Mouse (Mus musculus): Measurements from ENCODE around the gene Slc30a3. TPM values are rescaled to one million over a fixed set of nuclear protein-coding genes. Genes with fewer than 3 reads are reported as not detected.

Slc30a3 gene
- not detected for polyA plus RNA-seq (2014; fragmentation: Illumina TruSeq; extraction: RNeasy Lipid Tissue Mini Kit (QIAGEN cat#74804); ENCODE audit: low read depth, low replicate concordance)

DNA sequence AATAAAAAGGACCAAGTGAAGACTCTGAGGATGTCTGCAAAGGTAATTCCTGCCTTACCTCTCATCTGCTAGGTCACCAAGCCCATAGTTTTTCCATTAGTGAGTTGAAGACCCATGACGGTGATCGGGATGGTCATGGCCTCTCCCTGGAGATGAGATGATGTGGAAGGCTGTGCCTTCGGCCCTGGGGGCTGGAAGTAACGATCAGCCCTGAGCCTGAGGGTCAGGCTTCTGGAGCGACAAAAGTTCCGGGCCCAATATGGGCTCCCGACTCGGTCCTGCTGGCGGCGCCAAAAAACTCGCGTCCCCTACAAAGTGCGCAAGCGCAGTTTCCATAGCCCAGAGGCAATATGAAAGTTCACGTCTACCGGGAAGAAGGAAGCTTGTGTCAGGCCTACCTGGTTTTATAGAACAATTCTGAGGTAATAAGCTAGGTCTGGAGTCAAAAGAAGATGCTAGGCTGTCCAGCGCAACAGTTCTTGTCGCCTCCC, at the start of gene Slc30a3:
Slc30a3 (minus strand) TSS at position 238 of the 491 bp plus-strand sequence.

DNA sequence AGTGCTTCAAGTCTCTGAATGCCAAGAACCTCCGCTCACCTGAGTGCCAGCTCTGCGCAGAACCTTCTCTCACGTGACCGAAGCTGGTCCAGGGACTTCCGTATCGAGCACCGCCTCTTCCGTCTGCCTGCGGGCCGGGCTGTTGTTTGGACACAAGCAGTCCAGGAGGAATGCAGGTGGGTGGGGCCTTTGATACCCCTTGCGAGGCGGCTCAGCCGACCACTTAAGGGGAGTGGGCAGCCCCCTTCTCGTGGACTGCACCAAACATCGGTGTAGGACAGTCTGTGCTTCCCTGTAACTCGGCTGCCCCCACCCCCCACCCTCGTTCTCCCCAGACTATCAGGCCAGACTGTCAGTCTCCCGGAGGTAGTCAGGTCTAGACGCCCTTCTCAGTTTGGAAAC, 46.1 kb upstream of the Slc30a3 start, which contains the start of gene Mpv17:
Mpv17 (minus strand) TSS at position 100 of the 402 bp plus-strand sequence.

DNA sequence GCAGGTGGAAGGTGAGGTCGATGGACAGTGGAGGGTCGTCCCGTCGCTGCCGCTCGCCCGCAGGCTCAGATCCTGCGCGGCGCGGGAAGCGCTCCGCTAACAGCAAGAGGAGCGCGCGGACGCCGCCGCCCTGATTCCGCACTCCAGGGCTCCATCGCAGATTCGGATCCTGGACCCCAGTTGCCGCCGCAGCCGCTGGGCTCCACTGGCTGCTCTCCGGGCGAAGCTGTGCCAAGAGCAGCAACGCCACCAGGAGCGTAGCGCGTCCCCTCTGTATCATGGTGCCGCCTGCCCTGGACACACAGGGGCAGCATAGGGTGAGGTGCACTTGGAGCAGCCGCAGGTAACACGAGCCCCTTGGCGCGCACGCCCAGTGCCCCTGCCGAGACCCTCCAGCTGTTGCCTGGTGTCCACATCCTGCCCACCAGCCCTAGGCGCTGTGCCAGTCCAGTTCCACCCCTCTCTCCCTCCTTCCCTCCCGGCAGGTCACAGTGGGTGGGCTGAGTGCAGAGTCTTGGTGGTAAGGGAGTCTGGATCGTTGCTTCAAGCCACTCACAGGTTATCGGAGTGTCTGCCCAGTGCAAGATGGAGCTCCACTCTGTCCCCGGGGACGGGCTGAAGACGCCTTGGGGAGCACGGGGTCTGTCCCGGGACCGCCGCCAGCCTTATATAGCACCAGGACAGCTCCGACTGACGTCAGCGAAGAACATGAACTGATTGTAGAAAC, 30.4 kb upstream of the Slc30a3 start, which contains the start of gene Ucn:
Ucn (minus strand) TSS at position 589 of the 727 bp plus-strand sequence.

GRCm38 (mm10) chr5:31116354-31116753, 8.3 kb upstream of the Slc30a3 start, which contains the start of gene Trim54:
Gene Trim54 (plus strand): TSS chr5:31116712.

DNA sequence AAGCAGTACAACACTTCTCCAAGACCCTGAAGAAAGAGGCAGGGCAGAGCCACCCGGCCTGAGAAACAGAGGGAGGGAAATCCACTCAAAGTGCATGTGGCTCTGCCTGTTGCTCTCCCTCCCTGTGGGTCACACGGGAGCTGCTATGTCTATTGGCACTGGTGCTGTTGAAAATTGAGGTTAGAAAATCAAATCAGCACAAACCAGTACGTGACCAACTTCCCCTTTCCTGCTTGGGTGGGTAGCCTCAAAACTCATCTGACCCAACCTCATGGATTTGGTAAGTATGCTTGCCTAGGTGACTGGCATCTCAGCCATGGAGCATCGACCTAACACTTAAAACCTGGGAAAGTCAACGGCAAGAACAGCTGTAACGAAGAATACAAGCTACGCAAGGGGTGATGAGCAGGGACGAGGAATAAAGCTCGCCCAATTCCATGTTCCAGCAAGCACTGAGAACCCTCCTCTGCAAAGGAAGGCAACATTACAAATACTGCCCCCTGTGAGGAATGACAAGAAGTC, 2.2 kb downstream of the Slc30a3 start, which contains the start of gene Dnajc5g:
Dnajc5g (plus strand) TSS at position 472 of the 522 bp plus-strand sequence.

DNA sequence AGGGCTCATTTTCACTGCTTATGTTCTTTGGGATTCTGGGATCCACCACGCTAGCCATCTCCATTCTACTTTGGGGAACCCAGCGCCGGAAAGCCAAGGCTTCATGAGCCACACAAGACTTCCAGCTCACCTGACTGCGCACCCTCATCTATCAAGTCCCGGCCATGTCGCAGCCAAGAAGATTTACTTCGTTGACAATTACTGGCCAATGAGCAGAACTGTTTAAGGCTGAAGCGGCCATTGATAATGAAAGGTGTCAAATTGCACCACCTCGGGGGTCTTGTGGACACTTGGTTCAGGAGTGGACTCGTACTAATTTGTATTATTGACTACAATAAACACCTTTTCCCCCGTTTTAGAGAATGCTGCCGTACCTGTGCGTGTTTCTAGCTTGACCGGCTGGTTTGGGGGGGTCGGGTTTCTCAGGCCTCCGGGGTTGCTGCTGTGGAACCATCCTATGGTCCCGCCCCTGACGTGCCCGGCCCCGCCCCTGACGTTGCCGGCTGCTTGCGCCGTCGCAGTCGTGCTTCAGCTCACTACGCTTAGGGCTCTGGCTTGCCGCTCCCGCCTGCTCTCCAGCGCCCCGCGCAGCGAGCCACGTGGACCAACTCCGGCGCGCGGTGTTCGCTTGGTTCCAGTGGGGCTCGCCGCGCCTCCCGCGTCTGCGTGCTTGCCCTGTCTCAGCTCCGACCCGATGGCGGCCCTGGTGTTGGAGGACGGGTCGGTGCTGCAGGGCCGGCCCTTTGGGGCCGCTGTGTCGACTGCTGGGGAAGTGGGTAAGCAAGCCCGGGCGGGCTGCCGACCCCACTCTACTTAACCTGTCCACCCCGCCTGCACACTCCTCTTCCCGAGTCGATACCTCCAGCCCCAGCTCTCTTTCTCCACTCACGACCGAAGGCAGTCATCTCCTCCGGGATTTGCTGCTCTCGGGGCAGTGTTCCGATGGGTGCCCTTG, 53.5 kb downstream of the Slc30a3 start, which contains the start of gene Cad:
Cad (plus strand) TSS at position 520 of the 955 bp plus-strand sequence.

DNA sequence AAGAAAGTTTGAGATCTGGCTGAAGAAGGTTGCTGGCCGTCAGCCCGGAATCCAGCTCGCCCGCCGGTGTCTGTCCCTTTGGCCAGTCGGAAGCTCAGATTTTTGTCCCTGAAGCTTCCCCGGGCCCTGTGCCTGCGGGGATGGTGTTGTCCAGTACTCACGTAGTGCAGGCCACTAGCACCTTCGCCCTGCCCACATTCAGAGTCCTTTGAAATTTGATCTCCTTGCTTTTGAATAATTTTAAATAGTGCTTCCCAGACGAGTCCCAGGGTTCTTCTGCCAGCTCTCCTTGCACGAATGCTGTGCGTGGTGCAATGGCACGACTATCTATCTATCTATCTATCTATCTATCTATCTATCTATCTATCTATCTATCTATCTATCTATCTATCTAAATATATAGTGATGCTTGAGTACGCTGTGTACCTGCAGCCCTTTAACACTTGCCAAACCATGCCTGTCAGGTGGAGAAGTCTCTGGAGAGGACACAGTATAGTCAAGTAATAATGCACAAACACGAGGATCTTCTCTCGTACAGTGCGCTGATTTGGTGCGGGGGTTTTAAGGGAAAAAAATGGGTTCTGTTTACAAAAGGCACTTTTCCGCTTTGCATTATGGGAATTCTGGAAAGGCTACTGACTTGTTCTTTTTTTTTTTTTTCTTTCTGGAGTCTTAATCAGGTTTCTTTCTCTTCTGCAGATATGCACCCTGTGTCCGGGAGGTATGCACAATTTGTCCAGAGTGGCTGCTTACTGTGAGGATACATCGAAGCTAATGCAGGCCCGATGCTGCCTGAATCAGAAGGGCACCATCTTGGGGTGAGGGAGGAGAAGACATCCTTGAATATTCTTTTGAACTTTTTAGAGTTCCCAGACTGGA, 59.0 kb downstream of the Slc30a3 start, which contains the start of gene Slc5a6:
Slc5a6 (minus strand) TSS at position 162 of the 879 bp plus-strand sequence.

DNA sequence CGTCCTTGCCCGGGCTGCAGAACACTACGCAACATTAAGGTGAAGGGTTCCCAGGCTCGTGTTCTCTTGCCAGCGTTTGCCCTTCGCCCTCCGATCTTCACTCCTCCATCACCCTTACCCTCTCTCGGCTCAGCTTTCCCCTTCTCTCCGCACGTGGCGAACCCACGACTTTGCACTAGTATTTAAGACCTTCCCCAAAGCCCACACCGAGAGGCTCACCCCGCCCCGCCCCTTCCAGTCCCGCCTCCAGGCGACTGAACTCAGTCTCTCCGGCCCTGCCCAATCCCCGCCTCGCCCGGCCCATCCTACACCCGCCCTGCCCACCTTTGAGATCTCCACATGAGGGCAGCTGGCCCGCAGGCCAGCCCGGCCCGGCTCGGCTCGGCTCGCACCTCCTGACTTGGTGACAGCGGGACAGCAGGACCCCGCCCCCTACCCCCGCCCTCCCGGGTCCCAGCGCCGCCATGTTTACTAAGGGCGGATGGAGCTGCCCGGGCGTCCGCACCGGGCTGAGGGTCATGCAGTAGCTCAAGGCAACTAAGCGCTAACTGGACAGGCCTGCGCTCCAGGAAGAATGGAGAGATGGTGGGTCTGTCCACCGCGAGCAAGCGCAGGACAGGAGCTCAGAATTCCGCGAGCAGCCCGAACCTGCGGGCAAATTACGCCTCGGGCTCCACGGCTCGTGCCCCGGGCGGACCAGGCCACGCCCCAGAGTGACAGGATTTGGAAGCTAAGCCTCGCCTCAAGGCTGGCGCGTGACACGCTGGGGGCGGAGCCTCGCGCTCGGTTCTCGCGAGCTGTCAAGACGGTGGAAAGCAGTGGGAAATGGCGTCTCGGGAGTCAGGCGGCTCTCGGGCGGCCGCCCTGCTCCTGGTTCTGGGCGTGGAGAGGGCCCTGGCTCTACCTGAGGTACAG, 59.9 kb downstream of the Slc30a3 start, which contains the start of gene Atraid:
Atraid (plus strand) TSS at position 465 of the 915 bp plus-strand sequence.

Other genes starting within 250 kb of the Slc30a3 start
- 11.5 TPM for gene Tmem214, start 240.2 kb downstream of the Slc30a3 start, polyA plus RNA-seq (2014; fragmentation: Illumina TruSeq; extraction: RNeasy Lipid Tissue Mini Kit (QIAGEN cat#74804); ENCODE audit: low read depth, low replicate concordance)
- 3.8 TPM for gene Agbl5, start 219.5 kb downstream of the Slc30a3 start, polyA plus RNA-seq (2014; fragmentation: Illumina TruSeq; extraction: RNeasy Lipid Tissue Mini Kit (QIAGEN cat#74804); ENCODE audit: low read depth, low replicate concordance)
- 224 TPM for gene Ost4, start 200.4 kb downstream of the Slc30a3 start, polyA plus RNA-seq (2014; fragmentation: Illumina TruSeq; extraction: RNeasy Lipid Tissue Mini Kit (QIAGEN cat#74804); ENCODE audit: low read depth, low replicate concordance)
- gene Emilin1, start 194.8 kb downstream of the Slc30a3 start, polyA plus RNA-seq (2014; fragmentation: Illumina TruSeq; extraction: RNeasy Lipid Tissue Mini Kit (QIAGEN cat#74804); ENCODE audit: low read depth, low replicate concordance), result not detected
- 3.4 TPM for gene Khk, start 186.8 kb downstream of the Slc30a3 start, polyA plus RNA-seq (2014; fragmentation: Illumina TruSeq; extraction: RNeasy Lipid Tissue Mini Kit (QIAGEN cat#74804); ENCODE audit: low read depth, low replicate concordance)
- gene Cgref1, start 162.6 kb downstream of the Slc30a3 start, polyA plus RNA-seq (2014; fragmentation: Illumina TruSeq; extraction: RNeasy Lipid Tissue Mini Kit (QIAGEN cat#74804); ENCODE audit: low read depth, low replicate concordance), result 20.9 TPM
- gene Preb, start 147.9 kb downstream of the Slc30a3 start, polyA plus RNA-seq (2014; fragmentation: Illumina TruSeq; extraction: RNeasy Lipid Tissue Mini Kit (QIAGEN cat#74804); ENCODE audit: low read depth, low replicate concordance), result 26.2 TPM
- 0.12 TPM for gene Tcf23, start 139.6 kb downstream of the Slc30a3 start, polyA plus RNA-seq (2014; fragmentation: Illumina TruSeq; extraction: RNeasy Lipid Tissue Mini Kit (QIAGEN cat#74804); ENCODE audit: low read depth, low replicate concordance)
- 190 TPM for gene Atraid, start 59.9 kb downstream of the Slc30a3 start, polyA plus RNA-seq (2014; fragmentation: Illumina TruSeq; extraction: RNeasy Lipid Tissue Mini Kit (QIAGEN cat#74804); ENCODE audit: low read depth, low replicate concordance)
- gene Slc5a6, start 59.3 kb downstream of the Slc30a3 start, polyA plus RNA-seq (2014; fragmentation: Illumina TruSeq; extraction: RNeasy Lipid Tissue Mini Kit (QIAGEN cat#74804); ENCODE audit: low read depth, low replicate concordance), result 14.3 TPM
- 0.32 TPM for gene Cad, start 53.5 kb downstream of the Slc30a3 start, polyA plus RNA-seq (2014; fragmentation: Illumina TruSeq; extraction: RNeasy Lipid Tissue Mini Kit (QIAGEN cat#74804); ENCODE audit: low read depth, low replicate concordance)
- not detected for gene Dnajc5g, start 2.0 kb downstream of the Slc30a3 start, polyA plus RNA-seq (2014; fragmentation: Illumina TruSeq; extraction: RNeasy Lipid Tissue Mini Kit (QIAGEN cat#74804); ENCODE audit: low read depth, low replicate concordance)
- gene Trim54, start 8.5 kb upstream of the Slc30a3 start, polyA plus RNA-seq (2014; fragmentation: Illumina TruSeq; extraction: RNeasy Lipid Tissue Mini Kit (QIAGEN cat#74804); ENCODE audit: low read depth, low replicate concordance), result not detected
- not detected for gene Ucn, start 30.6 kb upstream of the Slc30a3 start, polyA plus RNA-seq (2014; fragmentation: Illumina TruSeq; extraction: RNeasy Lipid Tissue Mini Kit (QIAGEN cat#74804); ENCODE audit: low read depth, low replicate concordance)
- gene Mpv17, start 46.0 kb upstream of the Slc30a3 start, polyA plus RNA-seq (2014; fragmentation: Illumina TruSeq; extraction: RNeasy Lipid Tissue Mini Kit (QIAGEN cat#74804); ENCODE audit: low read depth, low replicate concordance), result 85.7 TPM
- gene Gm29609, start 71.7 kb upstream of the Slc30a3 start, polyA plus RNA-seq (2014; fragmentation: Illumina TruSeq; extraction: RNeasy Lipid Tissue Mini Kit (QIAGEN cat#74804); ENCODE audit: low read depth, low replicate concordance), result 0.24 TPM
- 30.1 TPM for gene Gtf3c2, start 71.9 kb upstream of the Slc30a3 start, polyA plus RNA-seq (2014; fragmentation: Illumina TruSeq; extraction: RNeasy Lipid Tissue Mini Kit (QIAGEN cat#74804); ENCODE audit: low read depth, low replicate concordance)
- gene Snx17, start 85.0 kb upstream of the Slc30a3 start, polyA plus RNA-seq (2014; fragmentation: Illumina TruSeq; extraction: RNeasy Lipid Tissue Mini Kit (QIAGEN cat#74804); ENCODE audit: low read depth, low replicate concordance), result 65.1 TPM
- gene Eif2b4, start 85.2 kb upstream of the Slc30a3 start, polyA plus RNA-seq (2014; fragmentation: Illumina TruSeq; extraction: RNeasy Lipid Tissue Mini Kit (QIAGEN cat#74804); ENCODE audit: low read depth, low replicate concordance), result 1.6 TPM
- gene Zfp513, start 94.1 kb upstream of the Slc30a3 start, polyA plus RNA-seq (2014; fragmentation: Illumina TruSeq; extraction: RNeasy Lipid Tissue Mini Kit (QIAGEN cat#74804); ENCODE audit: low read depth, low replicate concordance), result 0.85 TPM
- gene Ppm1g, start 112.5 kb upstream of the Slc30a3 start, polyA plus RNA-seq (2014; fragmentation: Illumina TruSeq; extraction: RNeasy Lipid Tissue Mini Kit (QIAGEN cat#74804); ENCODE audit: low read depth, low replicate concordance), result 20.9 TPM
- 66.5 TPM for gene Nrbp1, start 132.6 kb upstream of the Slc30a3 start, polyA plus RNA-seq (2014; fragmentation: Illumina TruSeq; extraction: RNeasy Lipid Tissue Mini Kit (QIAGEN cat#74804); ENCODE audit: low read depth, low replicate concordance)
- gene Gm9970, start 133.0 kb upstream of the Slc30a3 start, polyA plus RNA-seq (2014; fragmentation: Illumina TruSeq; extraction: RNeasy Lipid Tissue Mini Kit (QIAGEN cat#74804); ENCODE audit: low read depth, low replicate concordance), result not detected
- 1.5 TPM for gene Krtcap3, start 143.5 kb upstream of the Slc30a3 start, polyA plus RNA-seq (2014; fragmentation: Illumina TruSeq; extraction: RNeasy Lipid Tissue Mini Kit (QIAGEN cat#74804); ENCODE audit: low read depth, low replicate concordance)
- gene Ift172, start 182.9 kb upstream of the Slc30a3 start, polyA plus RNA-seq (2014; fragmentation: Illumina TruSeq; extraction: RNeasy Lipid Tissue Mini Kit (QIAGEN cat#74804); ENCODE audit: low read depth, low replicate concordance), result 11.9 TPM
- 3.0 TPM for gene Fndc4, start 187.8 kb upstream of the Slc30a3 start, polyA plus RNA-seq (2014; fragmentation: Illumina TruSeq; extraction: RNeasy Lipid Tissue Mini Kit (QIAGEN cat#74804); ENCODE audit: low read depth, low replicate concordance)
- not detected for gene Gckr, start 189.2 kb upstream of the Slc30a3 start, polyA plus RNA-seq (2014; fragmentation: Illumina TruSeq; extraction: RNeasy Lipid Tissue Mini Kit (QIAGEN cat#74804); ENCODE audit: low read depth, low replicate concordance)

Measured in kidney, adult 10 weeks (tissue).